Mouse (Mus musculus): Measurements from ENCODE around the gene Defa21. TPM values are rescaled to one million over a fixed set of nuclear protein-coding genes. Genes with fewer than 3 reads are reported as not detected.
"Not testable (repeated sequence)": the region's sequence is repeated elsewhere in the genome, so short reads cannot be mapped to it uniquely, and the experiment has no call there.

Defa21 gene
- polyA plus RNA-seq (2014; fragmentation: Nextera tagmentation; extraction: Ambion mirVana), result not detected in 2 replicates

- WGBS, result no CpG with 5 or more reads among the region's 1 CpGs
- not testable (repeated sequence) for H3K9me3 ChIP-seq (ENCODE audit: control insufficient read depth, low read length); H3K27me3 ChIP-seq (replicated peaks; ENCODE audit: control insufficient read depth, insufficient read depth, low read length); H3K9ac ChIP-seq (ENCODE audit: low read length); DNase-seq (ENCODE audit: low spot score); H3K4me2 ChIP-seq (ENCODE audit: low read length); H3K36me3 ChIP-seq (ENCODE audit: control insufficient read depth, insufficient read depth, low read length); H3K4me1 ChIP-seq (replicated peaks; ENCODE audit: control insufficient read depth, insufficient read depth, low read length); H3K27ac ChIP-seq (ENCODE audit: low read depth); ATAC-seq (replicated peaks; ENCODE audit: low FRiP score, low TSS enrichment, low read depth); H3K4me3 ChIP-seq (ENCODE audit: low read depth, low read length)
Measured at GRCm38 (mm10) chr8:21025245-21025644, at the start of gene Defa21. Gene Defa21, plus strand, starts transcription at chr8:21025545.

- no peak for ATAC-seq (replicated peaks; ENCODE audit: low FRiP score, low TSS enrichment, low read depth)
- 36% methylated on average over 1 of the region's 1 CpGs for WGBS
Measured at GRCm38 (mm10) chr8:20979846-20980245, 45.5 kb upstream of the Defa21 start.

GRCm38 (mm10) chr8:20994042-20994441 is 31.3 kb upstream of the Defa21 start:
- not testable (repeated sequence) for H3K27me3 ChIP-seq (replicated peaks; ENCODE audit: control insufficient read depth, insufficient read depth, low read length); H3K9ac ChIP-seq (ENCODE audit: low read length); H3K27ac ChIP-seq (ENCODE audit: low read depth); H3K36me3 ChIP-seq (ENCODE audit: control insufficient read depth, insufficient read depth, low read length); H3K4me1 ChIP-seq (replicated peaks; ENCODE audit: control insufficient read depth, insufficient read depth, low read length); DNase-seq (ENCODE audit: low spot score); H3K4me2 ChIP-seq (ENCODE audit: low read length); H3K4me3 ChIP-seq (ENCODE audit: low read depth, low read length); H3K9me3 ChIP-seq (ENCODE audit: control insufficient read depth, low read length); ATAC-seq (replicated peaks; ENCODE audit: low FRiP score, low TSS enrichment, low read depth)

More at GRCm38 (mm10) chr8:20979846-20980245, 45.5 kb upstream of the Defa21 start:
- DNase-seq (ENCODE audit: low spot score), result no peak
- Histone ChIP-seq H3K4me1 (replicated peaks; ENCODE audit: control insufficient read depth, insufficient read depth, low read length) (no peaks in the 10 kb centered on the region), H3K4me2 (ENCODE audit: low read length) (no peak overlapping the region), H3K9me3 (ENCODE audit: control insufficient read depth, low read length) (no peaks in the 10 kb centered on the region), H3K9ac (ENCODE audit: low read length) (no peak overlapping the region), H3K27me3 (replicated peaks; ENCODE audit: control insufficient read depth, insufficient read depth, low read length) (no peaks in the 10 kb centered on the region), H3K36me3 (ENCODE audit: control insufficient read depth, insufficient read depth, low read length) (no peaks in the 10 kb centered on the region), H3K4me3 (ENCODE audit: low read depth, low read length) (no peak overlapping the region), H3K27ac (ENCODE audit: low read depth) (no peak overlapping the region)

GRCm38 (mm10) chr8:20996776-20997175 is 28.6 kb upstream of the Defa21 start:
- H3K4me3 ChIP-seq (ENCODE audit: low read depth, low read length), result no peak overlapping the region
- H3K9ac ChIP-seq (ENCODE audit: low read length), result no peak overlapping the region
- no peak for ATAC-seq (replicated peaks; ENCODE audit: low FRiP score, low TSS enrichment, low read depth)
- H3K9me3 ChIP-seq (ENCODE audit: control insufficient read depth, low read length), result no peaks in the 10 kb centered on the region
- no peak overlapping the region for H3K27ac ChIP-seq (ENCODE audit: low read depth)
- 81% methylated on average over 2 of the region's 2 CpGs for WGBS
- DNase-seq (ENCODE audit: low spot score), result no peak
- H3K4me1 ChIP-seq (replicated peaks; ENCODE audit: control insufficient read depth, insufficient read depth, low read length), result no peaks in the 10 kb centered on the region
- H3K27me3 ChIP-seq (replicated peaks; ENCODE audit: control insufficient read depth, insufficient read depth, low read length), result no peaks in the 10 kb centered on the region
- H3K36me3 ChIP-seq (ENCODE audit: control insufficient read depth, insufficient read depth, low read length), result no peaks in the 10 kb centered on the region
- H3K4me2 ChIP-seq (ENCODE audit: low read length), result no peak overlapping the region

GRCm38 (mm10) chr8:20997291-20997690 is 28.1 kb upstream of the Defa21 start:
- ATAC-seq (replicated peaks; ENCODE audit: low FRiP score, low TSS enrichment, low read depth) (no peak), DNase-seq (ENCODE audit: low spot score) (no peak)
- H3K4me1 ChIP-seq (replicated peaks; ENCODE audit: control insufficient read depth, insufficient read depth, low read length), result no peaks in the 10 kb centered on the region
- no peaks in the 10 kb centered on the region for H3K9me3 ChIP-seq (ENCODE audit: control insufficient read depth, low read length)
- H3K27ac ChIP-seq (ENCODE audit: low read depth), result no peak overlapping the region
- H3K36me3 ChIP-seq (ENCODE audit: control insufficient read depth, insufficient read depth, low read length), result no peaks in the 10 kb centered on the region
- no peak overlapping the region for H3K4me3 ChIP-seq (ENCODE audit: low read depth, low read length)
- H3K9ac ChIP-seq (ENCODE audit: low read length), result no peak overlapping the region
- H3K27me3 ChIP-seq (replicated peaks; ENCODE audit: control insufficient read depth, insufficient read depth, low read length), result no peaks in the 10 kb centered on the region
- H3K4me2 ChIP-seq (ENCODE audit: low read length), result no peak overlapping the region

- no peak overlapping the region for H3K4me3 ChIP-seq (ENCODE audit: low read depth, low read length)
- H3K27me3 ChIP-seq (replicated peaks; ENCODE audit: control insufficient read depth, insufficient read depth, low read length), result no peaks in the 10 kb centered on the region
- DNase-seq (ENCODE audit: low spot score) (peak; percentile 52), ATAC-seq (replicated peaks; ENCODE audit: low FRiP score, low TSS enrichment, low read depth) (no peak)
- no peak overlapping the region for H3K4me2 ChIP-seq (ENCODE audit: low read length)
- no peak overlapping the region for H3K9ac ChIP-seq (ENCODE audit: low read length)
- no peaks in the 10 kb centered on the region for H3K36me3 ChIP-seq (ENCODE audit: control insufficient read depth, insufficient read depth, low read length)
- H3K4me1 ChIP-seq (replicated peaks; ENCODE audit: control insufficient read depth, insufficient read depth, low read length), result no peaks in the 10 kb centered on the region
- WGBS, result 58% methylated on average over 8 of the region's 8 CpGs
- peaks cover 1% of the 10 kb centered on the region; the same call in 1 of the 2 replicates for H3K9me3 ChIP-seq (ENCODE audit: control insufficient read depth, low read length)
- no peak overlapping the region for H3K27ac ChIP-seq (ENCODE audit: low read depth)
Measured at GRCm38 (mm10) chr8:21001171-21001570, 24.2 kb upstream of the Defa21 start.

GRCm38 (mm10) chr8:21006801-21007200 is 18.5 kb upstream of the Defa21 start:
- no peaks in the 10 kb centered on the region for H3K4me1 ChIP-seq (replicated peaks; ENCODE audit: control insufficient read depth, insufficient read depth, low read length)
- no peak overlapping the region for H3K4me2 ChIP-seq (ENCODE audit: low read length)
- H3K9ac ChIP-seq (ENCODE audit: low read length), result no peak overlapping the region
- no peak overlapping the region for H3K27ac ChIP-seq (ENCODE audit: low read depth)
- H3K9me3 ChIP-seq (ENCODE audit: control insufficient read depth, low read length), result peaks cover 5% of the 10 kb centered on the region; the same call in 1 of the 2 replicates
- 27% methylated on average over 1 of the region's 1 CpGs for WGBS
- no peaks in the 10 kb centered on the region for H3K27me3 ChIP-seq (replicated peaks; ENCODE audit: control insufficient read depth, insufficient read depth, low read length)
- ATAC-seq (replicated peaks; ENCODE audit: low FRiP score, low TSS enrichment, low read depth) (no peak), DNase-seq (ENCODE audit: low spot score) (no peak)
- no peaks in the 10 kb centered on the region for H3K36me3 ChIP-seq (ENCODE audit: control insufficient read depth, insufficient read depth, low read length)
- no peak overlapping the region for H3K4me3 ChIP-seq (ENCODE audit: low read depth, low read length)

GRCm38 (mm10) chr8:21008578-21008977 is 16.8 kb upstream of the Defa21 start:
- H3K36me3 ChIP-seq (ENCODE audit: control insufficient read depth, insufficient read depth, low read length); H3K4me2 ChIP-seq (ENCODE audit: low read length); DNase-seq (ENCODE audit: low spot score); H3K4me1 ChIP-seq (replicated peaks; ENCODE audit: control insufficient read depth, insufficient read depth, low read length); H3K27me3 ChIP-seq (replicated peaks; ENCODE audit: control insufficient read depth, insufficient read depth, low read length); H3K27ac ChIP-seq (ENCODE audit: low read depth); ATAC-seq (replicated peaks; ENCODE audit: low FRiP score, low TSS enrichment, low read depth); H3K9ac ChIP-seq (ENCODE audit: low read length); H3K4me3 ChIP-seq (ENCODE audit: low read depth, low read length); H3K9me3 ChIP-seq (ENCODE audit: control insufficient read depth, low read length): not testable (repeated sequence)
- WGBS, result 52% methylated on average over 6 of the region's 6 CpGs

- DNase-seq (ENCODE audit: low spot score); H3K27me3 ChIP-seq (replicated peaks; ENCODE audit: control insufficient read depth, insufficient read depth, low read length); H3K4me2 ChIP-seq (ENCODE audit: low read length); H3K4me3 ChIP-seq (ENCODE audit: low read depth, low read length); H3K9me3 ChIP-seq (ENCODE audit: control insufficient read depth, low read length); H3K27ac ChIP-seq (ENCODE audit: low read depth); H3K4me1 ChIP-seq (replicated peaks; ENCODE audit: control insufficient read depth, insufficient read depth, low read length); H3K36me3 ChIP-seq (ENCODE audit: control insufficient read depth, insufficient read depth, low read length); H3K9ac ChIP-seq (ENCODE audit: low read length); ATAC-seq (replicated peaks; ENCODE audit: low FRiP score, low TSS enrichment, low read depth): not testable (repeated sequence)
- 68% methylated on average over 1 of the region's 1 CpGs for WGBS
Measured at GRCm38 (mm10) chr8:21010548-21010947, 14.8 kb upstream of the Defa21 start.

All from intestine, embryonic 14.5 days (tissue).